Mouse (Mus musculus) frontal cortex, postnatal 25 days (tissue): ENCODE results near the gene Tbx21.

Experiments used
- DNase-seq, 2 experiments: peaks; one replicate each; pipeline ENCODE4 v3.0.0; 2022; ENCODE audit warnings: low spot score in 2 of 2

The Tbx21 gene

GRCm38 (mm10) chr11:97083401-97084140, 31.6 kb downstream of the Tbx21 start:
- peak in 1 of 2 experiments; percentile 30 for DNase-seq

GRCm38 (mm10) chr11:97082977-97083376, 32.2 kb downstream of the Tbx21 start:
- DNase-seq: no peak

DNA sequence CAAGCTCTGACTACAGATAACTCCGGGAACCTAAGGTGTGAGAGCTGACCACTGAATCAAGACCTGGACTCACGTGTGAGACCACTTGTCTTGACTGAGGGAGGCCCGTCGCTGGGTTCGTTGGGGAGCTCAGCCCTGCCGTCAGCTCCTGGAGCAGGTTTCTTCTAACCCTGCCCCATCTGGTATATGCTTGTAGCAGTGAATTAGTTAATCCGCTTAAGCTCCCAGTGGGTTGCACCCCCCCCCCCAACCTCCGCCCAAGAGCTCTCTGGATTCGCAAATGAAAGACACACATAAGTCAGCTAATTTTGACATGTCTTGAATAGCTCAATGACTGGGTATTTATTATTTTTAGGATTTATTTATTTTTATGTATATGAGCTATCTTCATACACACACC, 34.8 kb downstream of the Tbx21 start:
- DNase-seq: no peak

GRCm38 (mm10) chr11:97078751-97079150, 36.4 kb downstream of the Tbx21 start:
- no peak for DNase-seq

DNA sequence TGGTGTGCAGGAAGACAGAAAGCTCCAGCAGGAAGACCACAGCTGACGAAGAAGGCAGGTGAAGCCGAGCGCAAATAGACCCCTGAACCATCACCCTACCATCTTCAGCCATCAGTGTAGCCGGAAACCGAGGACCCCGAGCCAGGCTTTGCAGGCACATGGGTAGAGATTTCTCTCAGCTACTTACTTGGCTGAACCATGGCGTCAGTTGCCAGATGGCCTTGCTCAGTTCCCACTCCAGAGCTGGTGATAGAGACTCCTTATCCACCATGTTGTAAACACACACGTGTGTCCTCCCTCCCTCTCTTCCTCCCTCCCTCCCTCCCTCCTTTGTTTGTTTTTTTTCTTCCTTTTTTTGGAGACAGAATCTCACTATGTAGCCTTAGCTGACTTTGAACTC, 40.9 kb downstream of the Tbx21 start:
- DNase-seq: no peak

DNA sequence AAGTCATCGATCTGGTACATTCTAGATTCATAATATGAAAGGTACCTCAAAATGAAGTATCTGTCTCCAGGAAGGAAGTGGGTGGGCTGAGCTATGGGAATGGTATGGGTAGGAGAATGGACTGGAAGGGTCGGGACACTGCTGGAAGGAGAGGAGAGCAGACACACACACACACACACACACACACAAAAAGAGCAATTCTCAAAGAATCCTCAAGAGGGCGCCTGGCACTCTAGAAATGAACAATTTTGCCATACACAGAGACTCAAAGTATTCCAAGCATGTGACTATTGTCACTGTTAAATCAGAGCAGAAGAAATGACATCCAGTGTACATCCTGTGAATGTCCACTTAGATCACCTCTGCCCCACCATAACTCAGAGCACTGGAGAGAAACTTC, 42.6 kb downstream of the Tbx21 start:
- peak; percentile 40 to 43 for DNase-seq

DNA sequence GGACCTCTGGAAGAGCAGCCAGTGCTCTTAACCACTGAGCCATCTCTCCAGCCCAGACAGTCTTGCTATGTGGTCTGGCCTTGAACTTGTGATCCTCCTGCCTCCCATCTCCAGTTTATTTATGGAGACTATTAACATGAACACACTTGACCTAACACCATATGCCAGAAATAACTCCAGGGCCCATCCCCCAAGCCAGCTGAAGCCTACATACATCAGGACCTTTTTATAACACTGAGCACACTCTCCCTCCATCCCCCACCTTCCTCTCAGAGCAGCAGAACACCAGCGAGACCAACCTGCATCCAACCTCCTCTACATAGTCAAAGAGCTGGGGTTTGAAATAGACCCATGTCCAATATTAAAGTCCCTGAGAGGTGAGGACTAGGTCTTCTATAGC, 44.0 kb downstream of the Tbx21 start:
- no peak for DNase-seq

DNA sequence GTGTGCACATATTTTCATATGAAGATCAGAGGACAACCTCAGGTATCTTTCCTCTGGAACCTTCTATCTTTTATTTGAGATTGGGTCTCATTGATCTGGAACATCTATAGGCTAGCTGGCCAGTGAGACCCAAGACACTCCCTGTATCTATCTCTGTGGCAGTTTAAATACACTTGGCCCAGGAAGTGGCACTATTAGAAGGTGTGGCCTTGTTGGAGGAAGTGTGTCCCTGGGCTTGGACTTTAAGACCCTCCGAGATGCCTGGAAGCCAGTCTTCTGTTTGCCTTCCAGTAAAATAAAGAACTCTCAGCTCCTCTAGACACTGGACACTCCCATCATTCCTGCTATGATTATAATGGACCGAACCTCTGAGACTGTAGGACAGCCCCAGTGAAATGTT, 45.4 kb downstream of the Tbx21 start:
- no peak for DNase-seq

DNA sequence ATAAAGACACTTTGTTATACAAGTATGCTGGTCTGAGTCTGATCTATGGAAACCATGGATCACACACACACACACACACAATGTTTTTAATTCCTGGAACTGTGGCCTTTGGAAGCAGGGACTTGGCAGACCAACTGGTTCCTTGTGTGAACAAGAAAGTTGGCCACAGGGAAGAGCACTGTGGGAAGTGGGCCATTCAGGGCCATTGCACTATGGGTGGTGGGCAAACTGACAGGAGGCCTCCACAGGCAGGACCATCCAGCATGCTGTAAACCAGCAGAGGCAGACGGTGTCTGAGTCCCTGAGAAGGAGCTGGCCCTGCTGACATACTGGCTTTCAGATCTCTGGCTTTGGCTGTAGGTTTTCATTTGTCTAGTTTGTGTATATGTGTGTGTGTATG, 45.8 kb downstream of the Tbx21 start:
- DNase-seq: no peak

GRCm38 (mm10) chr11:97066656-97067360, 48.3 kb downstream of the Tbx21 start:
- no peak for DNase-seq

GRCm38 (mm10) chr11:97065538-97066295, 49.4 kb downstream of the Tbx21 start:
- no peak for DNase-seq

DNA sequence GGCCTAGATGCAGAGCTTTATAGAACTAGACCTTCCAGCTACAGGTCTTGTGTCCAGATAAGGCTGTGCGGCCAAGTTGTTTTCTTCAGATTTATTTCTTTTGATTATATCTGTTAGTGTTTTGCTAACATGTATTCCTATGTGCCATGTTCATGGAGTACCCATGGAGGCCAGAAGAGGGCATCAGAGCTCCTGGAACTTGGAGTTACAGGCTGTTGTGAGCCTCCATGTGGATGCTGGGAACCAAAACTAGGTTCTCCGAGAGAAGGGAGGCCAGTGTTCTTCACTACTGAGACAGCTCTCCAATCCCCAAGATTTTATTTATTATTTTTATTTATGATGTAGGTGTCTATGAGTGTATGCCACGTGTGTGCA, 51.2 kb downstream of the Tbx21 start:
- DNase-seq: no peak

- no peak for DNase-seq
Measured at GRCm38 (mm10) chr11:97063274-97063920, 51.7 kb downstream of the Tbx21 start.

DNA sequence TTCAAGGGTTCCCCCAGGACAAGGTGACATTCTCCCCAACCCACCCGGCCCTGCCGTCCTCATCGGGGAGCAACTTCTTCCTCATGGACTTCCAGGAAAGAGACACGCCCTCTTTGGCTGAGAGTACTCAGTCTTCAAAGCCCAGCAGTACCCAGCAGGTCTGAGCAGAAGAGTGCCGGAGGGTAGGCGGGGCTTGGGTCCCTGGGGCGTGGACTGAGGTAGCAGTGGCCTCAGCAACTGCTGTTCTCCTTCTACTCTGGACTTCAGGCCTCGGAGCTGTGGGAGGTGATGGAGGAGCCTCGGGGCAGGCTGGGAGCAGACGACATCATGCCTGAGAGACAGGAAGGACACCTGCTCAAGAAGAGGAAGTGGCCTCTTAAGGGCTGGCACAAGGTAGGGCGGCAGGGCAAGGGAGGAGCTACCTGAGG, 62.9 kb downstream of the Tbx21 start:
- DNase-seq: no peak

DNA sequence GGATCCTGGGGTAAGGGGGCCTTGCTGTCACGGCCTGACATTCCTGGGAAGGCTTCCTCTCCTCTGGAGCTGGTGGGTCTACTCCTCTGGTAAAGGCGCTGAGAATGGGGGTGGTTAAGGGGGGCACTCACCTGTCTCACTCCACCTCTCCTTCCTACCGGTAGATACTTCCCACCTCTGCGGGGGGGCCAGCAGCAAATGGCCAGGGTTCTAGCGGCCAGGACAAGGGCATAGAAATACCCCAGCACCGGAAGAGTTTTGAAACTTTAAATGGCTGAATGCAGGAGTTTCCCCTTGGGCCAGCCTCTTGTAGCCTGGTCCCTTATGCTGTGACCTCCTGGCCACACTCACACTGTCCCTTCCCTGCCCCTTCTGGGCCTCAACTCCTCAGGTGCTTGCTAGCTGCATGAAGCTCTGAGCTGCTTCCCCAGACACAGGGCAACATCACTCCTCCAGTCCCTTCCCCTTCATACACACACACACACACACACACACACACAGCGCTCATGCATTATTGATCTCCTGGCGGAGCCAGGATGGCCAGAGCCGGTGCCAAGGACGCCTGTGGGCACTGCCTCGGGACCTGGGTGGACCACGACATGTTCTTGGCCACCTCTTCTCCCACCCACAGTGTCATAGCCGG, 64.1 kb downstream of the Tbx21 start:
- no peak for DNase-seq

- peak; percentile 36 to 55 for DNase-seq
Measured at GRCm38 (mm10) chr11:97050216-97050943, 64.8 kb downstream of the Tbx21 start, which contains the start of gene Osbpl7. Gene Osbpl7, plus strand, starts transcription at chr11:97050628.

- DNase-seq: no peak
Measured at GRCm38 (mm10) chr11:97049492-97050085, 65.5 kb downstream of the Tbx21 start.

GRCm38 (mm10) chr11:97048090-97048650, 67.0 kb downstream of the Tbx21 start:
- DNase-seq: no peak
